Mouse (Mus musculus) Muller cell, postnatal 12 days (primary cell): ENCODE results near the gene Krt8.

Source experiments
- DNase-seq: peaks from one replicate; pipeline ENCODE4 v3.0.0-alpha.2; 2015; ENCODE audit errors: inconsistent ontology term

Krt8 gene

GRCm38 (mm10) chr15:101976023-101976422, 28.3 kb downstream of the Krt8 start:
- DNase-seq = no peak

GRCm38 (mm10) chr15:101974083-101974845, 30.0 kb downstream of the Krt8 start:
- no peak for DNase-seq

- DNase-seq = peak; percentile 91
Observed at GRCm38 (mm10) chr15:101973414-101974077, 30.7 kb downstream of the Krt8 start.

GRCm38 (mm10) chr15:101970536-101970935, 33.7 kb downstream of the Krt8 start:
- peak; percentile 30 for DNase-seq

- DNase-seq = no peak
Observed at GRCm38 (mm10) chr15:101966808-101967207, 37.5 kb downstream of the Krt8 start.

- DNase-seq = no peak
Observed at GRCm38 (mm10) chr15:101958891-101959290, 45.4 kb downstream of the Krt8 start.

GRCm38 (mm10) chr15:101954187-101954586, 50.1 kb downstream of the Krt8 start, which contains the start of gene Krt78:
TSS of gene Krt78 (minus strand) at chr15:101954287.
- DNase-seq = no peak

GRCm38 (mm10) chr15:101952733-101953474, 51.4 kb downstream of the Krt8 start:
- no peak for DNase-seq
